Mouse (Mus musculus) lung, postnatal 36 days (tissue): ENCODE results near the gene Agfg1.

Source experiments
- DNase-seq: peaks from one replicate; pipeline ENCODE4 v3.0.0; 2022; ENCODE audit warnings: mixed read lengths

Agfg1 gene

GRCm38 (mm10) chr1:82839296-82839613, at the start of gene Agfg1:
Gene Agfg1 (plus strand): TSS chr1:82839483.
- DNase-seq, result peak; percentile 94

GRCm38 (mm10) chr1:82791105-82791504, 48.2 kb upstream of the Agfg1 start:
- no peak for DNase-seq

GRCm38 (mm10) chr1:82792238-82792637, 47.0 kb upstream of the Agfg1 start:
- DNase-seq, result no peak

GRCm38 (mm10) chr1:82793110-82793509, 46.2 kb upstream of the Agfg1 start:
- no peak for DNase-seq

- DNase-seq, result no peak
Measured at GRCm38 (mm10) chr1:82793986-82794385, 45.3 kb upstream of the Agfg1 start.

GRCm38 (mm10) chr1:82795211-82795610, 44.1 kb upstream of the Agfg1 start:
- no peak for DNase-seq

GRCm38 (mm10) chr1:82795702-82796443, 43.4 kb upstream of the Agfg1 start:
- peak; percentile 59 for DNase-seq

- no peak for DNase-seq
Measured at GRCm38 (mm10) chr1:82797088-82797487, 42.2 kb upstream of the Agfg1 start.

GRCm38 (mm10) chr1:82798304-82798703, 41.0 kb upstream of the Agfg1 start:
- peak; percentile 54 for DNase-seq

- peak; percentile 57 for DNase-seq
Measured at GRCm38 (mm10) chr1:82798922-82799321, 40.4 kb upstream of the Agfg1 start.

GRCm38 (mm10) chr1:82801105-82801783, 38.0 kb upstream of the Agfg1 start:
- DNase-seq, result no peak

GRCm38 (mm10) chr1:82803608-82804007, 35.7 kb upstream of the Agfg1 start:
- DNase-seq, result no peak

- no peak for DNase-seq
Measured at GRCm38 (mm10) chr1:82804059-82804458, 35.2 kb upstream of the Agfg1 start.

- DNase-seq, result no peak
Measured at GRCm38 (mm10) chr1:82806391-82806790, 32.9 kb upstream of the Agfg1 start.

- DNase-seq, result no peak
Measured at GRCm38 (mm10) chr1:82807206-82807605, 32.1 kb upstream of the Agfg1 start.

- no peak for DNase-seq
Measured at GRCm38 (mm10) chr1:82808564-82808963, 30.7 kb upstream of the Agfg1 start.

GRCm38 (mm10) chr1:82811766-82812165, 27.5 kb upstream of the Agfg1 start:
- no peak for DNase-seq

GRCm38 (mm10) chr1:82815941-82816716, 23.2 kb upstream of the Agfg1 start:
- DNase-seq, result peak; percentile 58

GRCm38 (mm10) chr1:82819366-82819765, 19.9 kb upstream of the Agfg1 start:
- no peak for DNase-seq

- DNase-seq, result no peak
Measured at GRCm38 (mm10) chr1:82820179-82820578, 19.1 kb upstream of the Agfg1 start.

GRCm38 (mm10) chr1:82820626-82821186, 18.6 kb upstream of the Agfg1 start:
- no peak for DNase-seq

GRCm38 (mm10) chr1:82821846-82822245, 17.4 kb upstream of the Agfg1 start:
- no peak for DNase-seq

- DNase-seq, result no peak
Measured at GRCm38 (mm10) chr1:82824147-82824546, 15.1 kb upstream of the Agfg1 start.
